Mouse (Mus musculus) macrophage (primary cell): ENCODE data around the gene Acadm. TPM values are rescaled to one million over a fixed set of nuclear protein-coding genes. Genes with fewer than 3 reads are reported as not detected.

Source experiments
- H3K27ac ChIP-seq: fragments of 350-480 bp; formaldehyde crosslinking; 2 replicates; pipeline ENCODE4 v1.9.0; 2021
- H3K36me3 ChIP-seq: fragments of 350-480 bp; formaldehyde crosslinking; 2 replicates; pipeline ENCODE4 v1.9.0; 2021; ENCODE audit errors: inconsistent target
- H3K4me3 ChIP-seq: fragments of 350-480 bp; formaldehyde crosslinking; 2 replicates; pipeline ENCODE4 v1.9.0; 2021; ENCODE audit errors: inconsistent target
- H3K79me2 ChIP-seq: fragments of 350-480 bp; formaldehyde crosslinking; 2 replicates; pipeline ENCODE4 v1.9.0; 2021; ENCODE audit errors: inconsistent target
- WGBS: methylation state at CpG from one replicate; pipeline ENCODE4 v1.1.7; 2026; ENCODE audit warnings: inconsistent platforms; ENCODE audit not compliant: missing documents; 5-methylcytosine and 5-hydroxymethylcytosine counted together
- polyA plus RNA-seq: library from polyadenylated mRNA; stranded (reverse); fragments of 250-400 nt; gene quantifications from 3 replicates; pipeline ENCODE4 v1.2.4, GENCODE M21; 2018; ENCODE audit warnings: inconsistent platforms

Gene Acadm
- polyA plus RNA-seq, 1 experiment from 2014 or later, result 139 TPM

DNA sequence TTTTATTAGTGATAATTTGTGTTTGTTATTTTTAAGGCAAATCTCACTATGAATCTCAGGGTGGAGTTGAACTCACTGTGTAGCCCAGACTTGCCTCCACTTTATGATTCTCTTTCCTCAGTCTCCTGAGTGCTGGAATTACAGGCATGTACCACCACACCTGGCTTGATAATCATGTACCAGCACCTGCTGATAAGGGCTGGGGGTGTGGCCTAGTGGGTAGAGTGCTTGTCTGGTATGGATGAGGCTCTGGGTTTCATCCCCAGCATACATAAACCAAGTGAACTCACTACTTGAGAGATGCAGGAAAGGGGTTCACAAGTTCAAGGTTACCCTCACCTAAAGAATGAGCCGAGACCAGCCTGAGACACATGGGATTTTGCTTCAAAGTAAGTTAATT, 42.5 kb downstream of the Acadm start:
- WGBS, result 100% methylated on average over 1 of the region's 1 CpGs
- Histone ChIP-seq H3K79me2 (no peaks in the 10 kb centered on the region), H3K27ac (no peak overlapping the region), H3K36me3 (peaks cover 18% of the 10 kb centered on the region), H3K4me3 (no peak overlapping the region)

DNA sequence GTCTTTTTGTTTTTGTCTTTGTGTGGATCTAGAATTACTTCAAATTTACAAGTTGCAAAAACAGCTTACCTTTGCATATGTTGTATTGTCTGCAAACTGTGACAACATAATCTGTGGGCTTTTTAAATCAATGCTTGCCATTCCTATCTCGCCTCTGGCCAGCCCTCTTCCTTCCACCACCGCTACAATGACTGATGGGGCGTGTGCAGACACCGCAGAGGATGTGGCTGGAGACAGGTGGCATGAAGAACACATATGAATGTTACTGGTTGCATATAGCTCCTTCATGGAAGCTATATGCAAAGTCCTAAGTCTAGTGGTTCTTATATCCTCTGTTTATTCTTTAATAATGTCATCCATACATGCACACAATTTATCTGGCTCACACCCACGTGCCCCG, 47.2 kb downstream of the Acadm start:
- no peaks in the 10 kb centered on the region for H3K79me2 ChIP-seq
- H3K4me3 ChIP-seq, result no peak overlapping the region
- WGBS, result 20% methylated on average over 4 of the region's 6 CpGs

DNA sequence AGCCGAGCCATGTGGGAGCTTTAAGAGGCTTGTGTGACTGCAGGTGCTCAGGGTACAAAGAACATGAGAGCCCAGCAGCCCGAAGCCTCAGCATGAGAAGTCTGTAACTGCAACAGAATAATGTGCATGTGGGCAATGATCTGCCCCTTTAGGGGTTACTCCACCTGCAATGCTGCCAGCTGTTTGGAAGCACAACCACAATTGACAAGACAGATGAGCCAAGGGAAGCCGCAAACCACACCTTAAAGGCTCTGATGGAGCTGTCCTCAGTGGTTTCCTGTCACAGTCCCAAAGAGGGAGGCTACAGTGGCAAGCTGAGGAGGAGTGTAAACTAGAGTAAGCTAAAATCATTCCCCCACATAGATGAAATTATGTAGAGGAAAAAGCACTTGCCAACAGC, 49.0 kb downstream of the Acadm start:
- 28% methylated on average over 3 of the region's 3 CpGs for WGBS
- H3K27ac ChIP-seq, result no peak overlapping the region
- H3K4me3 ChIP-seq, result no peak overlapping the region
- H3K79me2 ChIP-seq, result no peaks in the 10 kb centered on the region
- H3K36me3 ChIP-seq, result no peaks in the 10 kb centered on the region

More for the DNA sequence above, 47.2 kb downstream of the Acadm start:
- H3K36me3 ChIP-seq, result no peaks in the 10 kb centered on the region
- no peak overlapping the region for H3K27ac ChIP-seq

DNA sequence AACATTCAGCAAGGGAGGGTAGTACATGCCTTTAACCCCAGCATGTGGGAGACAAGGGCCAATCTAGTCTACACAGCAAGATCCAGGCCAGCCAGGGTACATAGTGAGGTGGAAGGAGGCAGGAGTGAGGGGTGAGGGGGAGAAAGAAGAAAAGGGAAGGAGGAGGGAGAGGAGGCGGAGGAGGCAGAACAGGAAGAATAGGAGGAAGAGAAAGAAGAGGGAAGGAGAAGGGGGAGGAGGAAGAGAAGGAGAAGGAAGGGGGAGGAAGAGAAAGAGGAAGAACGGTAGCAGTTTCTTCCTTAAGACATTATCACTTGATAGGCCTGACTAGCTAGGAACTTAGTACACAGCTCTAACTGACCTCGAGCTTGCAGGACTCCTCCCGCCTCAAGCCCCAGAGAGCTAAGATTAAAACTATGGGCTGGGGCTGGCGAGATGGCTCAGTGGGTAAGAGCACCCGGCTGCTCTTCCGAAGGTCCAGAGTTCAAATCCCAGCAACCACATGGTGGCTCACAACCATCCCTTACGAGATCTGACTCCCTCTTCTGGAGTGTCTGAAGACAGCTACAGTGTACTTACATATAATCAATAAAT, 55.1 kb downstream of the Acadm start:
- 44% methylated on average over 5 of the region's 8 CpGs for WGBS
- Histone ChIP-seq H3K27ac (no peak overlapping the region), H3K36me3 (no peaks in the 10 kb centered on the region), H3K79me2 (no peaks in the 10 kb centered on the region), H3K4me3 (no peak overlapping the region)

DNA sequence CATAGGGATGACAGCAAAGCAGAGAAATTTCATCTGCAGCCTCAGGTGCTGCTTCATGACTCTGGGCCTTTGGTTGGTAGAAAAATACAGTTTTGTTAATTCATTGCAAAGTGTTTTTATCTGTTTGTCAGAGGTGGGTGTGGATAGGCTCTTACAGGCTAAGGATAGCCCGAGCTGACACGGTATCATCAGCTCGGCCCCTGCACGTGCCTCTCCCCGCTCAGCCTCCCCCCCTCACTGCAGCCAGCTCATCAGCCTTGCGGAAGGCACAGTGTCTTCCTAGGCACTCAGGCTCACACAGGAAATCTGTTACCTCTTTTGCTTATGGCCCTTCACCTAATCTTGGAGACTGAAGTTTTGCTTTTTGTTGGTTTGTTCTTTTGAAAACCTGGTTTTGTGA, 56.3 kb downstream of the Acadm start:
- no peak overlapping the region for H3K27ac ChIP-seq
- WGBS, result 96% methylated on average over 6 of the region's 6 CpGs
- H3K36me3 ChIP-seq, result no peaks in the 10 kb centered on the region
- no peak overlapping the region for H3K4me3 ChIP-seq
- H3K79me2 ChIP-seq, result no peaks in the 10 kb centered on the region

DNA sequence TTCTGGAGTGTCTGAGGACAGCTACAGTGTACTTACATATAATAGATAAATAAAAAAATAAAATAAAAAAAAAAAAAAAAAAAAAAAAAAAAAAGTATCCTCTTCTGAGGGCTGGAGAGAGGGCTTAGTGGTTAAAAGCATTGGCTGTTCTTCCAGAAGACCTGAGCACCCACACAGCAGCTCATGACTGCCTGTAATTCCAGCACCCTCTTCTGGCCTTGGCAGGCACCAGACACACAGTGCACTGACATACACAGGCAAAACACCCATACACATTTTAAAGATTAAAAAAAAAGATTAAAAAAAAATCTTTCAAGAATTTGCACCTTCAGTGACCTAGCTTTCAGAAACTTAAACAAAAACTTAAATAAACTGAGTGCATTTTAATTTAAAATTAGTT, 58.1 kb downstream of the Acadm start:
- no peak overlapping the region for H3K4me3 ChIP-seq
- H3K36me3 ChIP-seq, result no peaks in the 10 kb centered on the region
- no peak overlapping the region for H3K27ac ChIP-seq
- no peaks in the 10 kb centered on the region for H3K79me2 ChIP-seq

Other genes starting within 250 kb of the Acadm start
- gene St6galnac3, start 219.5 kb downstream of the Acadm start, polyA plus RNA-seq, result 0.04 to 0.07 TPM in 2 of 3 replicates, not detected in the other
- not detected in 3 replicates for gene Asb17, start 100.4 kb downstream of the Acadm start, polyA plus RNA-seq
- gene Msh4, start 38.5 kb downstream of the Acadm start, polyA plus RNA-seq, result not detected in 3 replicates
- 43.2 to 56.8 TPM (median 47.0 TPM) in 3 replicates for gene Rabggtb, start 31.6 kb downstream of the Acadm start, polyA plus RNA-seq
- not detected in 3 replicates for gene Slc44a5, start 28.8 kb upstream of the Acadm start, polyA plus RNA-seq